Mouse (Mus musculus) neutrophil, adult 5-6 weeks (primary cell): ENCODE results near the gene Lrrc59. TPM values are rescaled to one million over a fixed set of nuclear protein-coding genes. Genes with fewer than 3 reads are reported as not detected.

Experiments used
- ATAC-seq: fragments of 151-379, 151-347 bp; 2 replicates; pipeline ENCODE4 v1.8.0; 2017; ENCODE audit warnings: mild to moderate bottlenecking, moderate TSS enrichment; ENCODE audit not compliant: insufficient number of reproducible peaks, poor library complexity, low FRiP score, severe bottlenecking; ENCODE audit errors: extremely low read depth
- total RNA-seq: library from RNA; stranded (forward); fragments of 200-1000 nt; gene quantifications from 2 replicates; pipeline ENCODE4 v1.2.3, GENCODE M21; 2017

Gene Lrrc59
- total RNA-seq, result 37.4 and 38.2 TPM in 2 replicates

DNA sequence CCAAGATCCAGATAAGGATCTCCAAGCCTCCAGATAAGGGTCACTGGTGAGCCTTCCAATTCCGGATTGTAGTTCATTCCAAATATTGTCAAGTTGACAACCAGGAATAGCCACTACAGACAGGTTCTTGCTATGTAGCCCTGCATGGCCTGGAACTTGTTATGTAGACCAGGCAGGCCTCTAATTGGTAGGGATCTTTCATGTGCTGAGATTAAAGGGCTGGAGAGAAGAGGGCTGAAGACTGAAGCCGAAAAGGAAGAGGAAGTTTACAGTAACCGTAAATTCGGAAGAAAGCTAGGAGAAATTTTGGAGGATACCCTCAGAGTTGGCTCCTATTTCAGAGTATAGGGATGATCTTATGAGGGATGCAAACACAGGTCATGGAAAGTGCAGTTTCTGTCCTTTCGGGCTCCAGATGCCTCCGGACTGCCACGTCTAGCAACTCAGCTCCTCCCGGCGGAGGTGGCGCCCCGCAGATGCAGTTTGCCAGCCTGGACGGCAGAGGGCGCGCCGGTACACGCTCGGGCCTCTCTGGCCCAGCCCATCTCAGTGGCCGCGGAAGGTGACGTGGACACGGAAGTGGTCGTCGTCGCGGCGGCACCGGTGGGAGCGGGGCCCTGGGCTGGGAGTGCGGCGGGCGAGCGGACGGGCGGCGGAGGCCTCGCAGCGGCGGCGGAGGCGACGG lies at the start of gene Lrrc59:
Gene Lrrc59, plus strand, starts transcription at position 569 of the 685 bp plus-strand sequence.
- ATAC-seq, result peak; percentile 100

DNA sequence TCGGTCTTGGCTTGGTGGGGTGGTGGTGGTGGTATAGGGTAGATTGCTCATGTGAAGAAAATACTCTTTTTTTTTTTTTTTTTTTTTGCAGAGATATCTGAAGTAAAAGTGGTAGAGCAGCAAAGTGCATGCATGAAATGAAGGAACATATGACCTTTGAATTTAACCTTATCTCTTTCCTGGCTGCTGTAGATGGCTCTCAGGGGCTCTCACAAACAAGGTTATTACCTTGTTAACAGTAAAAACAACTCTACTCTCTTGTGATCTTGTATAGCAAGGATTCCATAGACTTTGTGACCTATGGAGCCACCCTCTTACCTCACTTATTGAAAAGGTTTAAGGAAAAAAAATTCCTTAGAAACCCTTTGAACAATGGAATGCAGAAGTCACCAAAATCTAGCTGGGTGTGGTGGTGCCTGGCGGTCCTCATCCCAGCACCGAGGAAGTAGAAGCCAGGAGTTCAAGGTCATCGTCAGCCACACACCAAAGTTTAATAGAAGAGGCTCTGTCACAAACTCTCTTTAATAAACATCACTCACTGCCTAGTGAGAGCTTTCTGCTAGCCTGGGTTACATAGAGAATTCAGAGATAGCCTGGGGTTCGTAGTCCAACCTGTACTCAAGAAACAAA lies 49.3 kb upstream of the Lrrc59 start:
- ATAC-seq, result no peak

DNA sequence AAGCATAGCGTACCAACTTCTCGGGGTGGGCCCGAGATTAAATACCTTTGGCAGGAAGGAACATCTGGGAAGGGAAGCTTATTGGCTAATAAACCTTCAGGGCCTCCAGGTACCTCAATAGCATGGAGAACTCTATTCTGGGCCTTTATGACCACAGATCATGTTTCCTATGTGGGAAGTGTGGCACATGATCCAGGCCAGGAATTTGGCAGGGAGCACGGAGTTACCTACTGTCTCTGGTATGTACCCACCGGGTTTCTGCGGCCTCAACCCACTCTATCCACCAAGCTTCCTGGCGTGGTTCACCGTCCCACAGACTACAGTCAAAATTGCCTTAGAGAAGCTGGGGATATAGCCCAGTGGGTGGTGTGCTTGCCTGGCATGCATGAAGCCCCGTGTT lies 44.5 kb upstream of the Lrrc59 start:
- ATAC-seq, result no peak

DNA sequence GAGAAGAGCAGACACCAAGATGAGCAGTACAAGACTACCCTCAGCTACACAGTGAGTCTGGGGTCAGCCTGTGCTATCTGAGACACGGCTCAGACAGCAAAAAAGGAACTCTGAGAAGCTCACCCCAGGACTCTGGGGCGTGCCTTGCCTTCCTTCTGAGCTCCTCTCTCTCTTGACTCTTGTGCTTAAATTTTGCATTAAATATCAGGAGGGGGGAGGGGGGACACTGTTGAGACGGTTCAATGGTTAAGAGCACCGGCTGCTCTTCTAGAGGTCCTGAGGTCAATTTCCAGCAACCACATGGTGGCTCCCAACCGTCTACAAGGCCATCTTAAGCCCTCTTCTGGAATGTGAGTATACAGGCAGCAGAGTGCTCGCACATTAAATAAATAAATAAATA lies 42.1 kb upstream of the Lrrc59 start:
- no peak for ATAC-seq

DNA sequence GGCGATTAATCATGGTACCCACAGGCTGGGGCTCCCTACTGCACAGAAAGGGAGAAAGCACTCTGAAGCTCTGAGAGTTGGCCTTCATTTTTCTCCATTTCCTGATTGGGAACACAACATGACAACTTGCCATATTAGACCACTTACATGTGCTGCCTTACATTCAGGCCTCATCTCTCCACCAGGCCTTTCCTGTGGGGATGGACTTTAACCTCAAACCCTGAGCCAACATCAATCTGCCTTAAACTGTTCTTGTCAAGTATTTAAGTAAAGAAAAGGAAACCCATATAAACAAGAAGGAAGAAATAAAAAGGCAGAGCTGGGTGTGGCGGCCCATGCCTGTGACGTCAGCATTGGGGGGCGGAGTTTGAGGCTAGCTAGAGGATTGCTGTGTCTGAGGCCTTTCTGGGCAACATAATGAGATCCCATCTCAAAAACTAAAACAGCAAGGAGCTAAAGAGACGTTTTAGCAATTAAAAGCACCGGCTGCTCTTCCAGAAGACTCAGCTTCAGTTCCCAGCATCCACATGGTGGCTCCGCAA lies 33.2 kb upstream of the Lrrc59 start:
- peak; percentile 48; the same call in 1 of the 2 replicates for ATAC-seq

DNA sequence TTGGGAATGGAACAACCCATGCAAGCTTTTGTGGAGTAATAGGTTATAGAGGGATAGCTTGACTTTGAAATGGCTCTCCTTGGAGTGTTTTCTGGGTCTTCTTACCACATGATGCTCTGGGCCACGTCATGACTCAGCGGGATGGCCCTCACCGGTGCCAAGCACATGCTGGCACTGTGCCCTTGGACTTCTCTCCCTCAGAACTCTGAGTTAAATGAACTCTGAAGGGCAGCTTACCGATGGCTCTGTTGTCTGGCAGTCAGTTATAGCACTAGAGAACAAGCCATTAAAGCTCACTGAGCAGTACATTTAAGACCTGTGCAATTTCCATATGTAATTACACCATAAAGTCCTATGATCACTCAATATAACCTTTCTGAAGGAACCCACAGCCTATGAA lies 32.2 kb upstream of the Lrrc59 start:
- ATAC-seq, result no peak

DNA sequence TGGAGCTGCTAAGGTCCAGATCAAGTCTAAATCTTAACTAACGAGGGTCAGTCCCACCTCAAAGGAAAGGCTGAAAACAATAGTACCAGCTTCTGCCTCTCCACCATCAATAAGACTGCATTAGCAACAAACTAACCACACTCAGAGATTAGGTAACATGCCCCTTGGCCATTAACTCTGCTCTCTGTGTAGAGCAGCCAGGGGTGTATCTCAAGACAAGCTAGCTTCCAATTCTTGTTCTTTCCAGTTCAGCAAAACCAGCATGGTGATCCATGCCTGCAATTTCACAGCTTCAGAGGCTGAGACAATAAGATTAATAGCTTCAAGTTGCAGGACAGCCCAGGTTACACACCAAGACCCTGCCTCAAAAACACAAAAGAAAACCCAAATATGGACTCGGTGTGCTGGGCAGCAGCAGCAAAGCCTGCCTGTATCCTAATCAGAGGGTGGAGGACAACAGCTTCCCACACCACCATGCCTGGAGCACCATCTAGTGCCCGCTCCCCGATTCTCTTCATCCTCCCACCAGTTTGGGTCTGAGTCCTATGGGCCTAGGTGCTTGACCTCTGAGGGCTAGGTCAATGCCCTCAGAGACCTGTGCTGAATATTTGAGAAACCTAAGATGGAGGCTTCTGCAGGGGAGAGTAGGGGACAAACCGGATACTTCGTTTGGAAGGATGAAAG lies 31.0 kb upstream of the Lrrc59 start:
- no peak for ATAC-seq

DNA sequence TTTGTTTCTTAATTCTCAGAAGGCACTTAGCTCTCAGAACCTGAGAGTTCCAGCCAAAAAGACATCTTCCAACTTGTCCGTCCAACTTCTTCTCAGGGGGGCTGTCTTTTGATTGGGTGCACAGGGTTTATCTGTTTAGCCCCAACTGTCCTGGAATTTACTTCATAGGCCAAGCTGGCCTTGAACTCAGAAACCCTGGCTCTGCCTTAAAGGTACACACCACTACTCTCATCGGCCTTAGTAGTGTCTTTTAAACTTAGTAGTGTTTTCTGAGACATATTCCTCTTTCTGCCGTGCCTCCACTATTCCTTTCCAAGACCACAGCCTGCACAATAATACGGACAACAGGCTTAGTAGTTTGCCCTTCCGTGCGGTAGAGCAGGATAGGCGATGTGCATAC lies 29.1 kb upstream of the Lrrc59 start:
- no peak for ATAC-seq

DNA sequence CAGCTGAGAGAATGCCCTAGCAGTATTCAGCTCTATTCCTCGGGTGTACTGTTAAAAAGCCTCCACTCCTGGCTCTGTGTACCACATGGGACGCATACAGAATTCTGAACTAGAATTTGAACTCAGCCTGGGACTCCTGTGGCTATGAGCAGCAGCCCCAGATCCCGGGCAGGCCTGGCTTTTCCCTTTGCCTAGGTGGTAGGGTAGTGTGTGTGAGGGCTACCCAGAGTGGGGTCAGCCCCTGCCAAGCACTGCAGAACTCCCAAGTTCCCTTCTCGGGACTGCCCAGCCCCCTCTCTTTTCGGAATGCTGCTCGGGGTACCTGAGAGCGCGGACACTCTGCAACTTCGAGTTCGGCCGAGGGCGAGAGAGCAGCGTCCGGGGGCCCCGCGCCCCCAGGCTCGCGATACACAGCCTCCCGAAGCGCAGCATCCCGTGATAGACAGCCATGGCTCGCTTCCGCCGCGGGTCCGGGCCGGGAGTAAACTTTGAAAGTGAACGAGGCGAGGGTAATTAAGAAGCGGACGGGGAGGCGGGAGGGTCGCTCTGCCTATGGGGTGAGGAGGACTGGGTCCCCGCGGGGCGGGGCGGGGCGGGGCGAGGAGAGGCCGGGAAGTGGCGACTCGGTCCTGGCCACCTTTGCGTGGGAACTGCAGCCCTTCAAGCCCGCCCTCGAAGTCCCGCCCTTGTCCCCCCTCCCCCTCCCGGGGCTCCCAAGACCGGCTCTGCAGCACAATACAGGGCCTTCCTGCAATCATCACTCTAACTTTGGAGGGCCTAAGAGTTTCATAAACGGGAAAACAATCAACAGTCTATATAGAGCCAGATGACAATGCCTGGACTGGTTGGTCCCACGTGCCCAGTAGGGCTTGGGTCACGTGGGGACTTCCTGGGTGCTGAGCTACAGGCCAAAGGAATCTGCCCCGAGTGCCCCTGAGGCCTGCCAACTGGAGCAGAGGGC lies 28.0 kb upstream of the Lrrc59 start, which contains the start of gene Acsf2:
Gene Acsf2, minus strand, starts transcription at position 551 of the 961 bp plus-strand sequence.
- peak; percentile 62 for ATAC-seq

DNA sequence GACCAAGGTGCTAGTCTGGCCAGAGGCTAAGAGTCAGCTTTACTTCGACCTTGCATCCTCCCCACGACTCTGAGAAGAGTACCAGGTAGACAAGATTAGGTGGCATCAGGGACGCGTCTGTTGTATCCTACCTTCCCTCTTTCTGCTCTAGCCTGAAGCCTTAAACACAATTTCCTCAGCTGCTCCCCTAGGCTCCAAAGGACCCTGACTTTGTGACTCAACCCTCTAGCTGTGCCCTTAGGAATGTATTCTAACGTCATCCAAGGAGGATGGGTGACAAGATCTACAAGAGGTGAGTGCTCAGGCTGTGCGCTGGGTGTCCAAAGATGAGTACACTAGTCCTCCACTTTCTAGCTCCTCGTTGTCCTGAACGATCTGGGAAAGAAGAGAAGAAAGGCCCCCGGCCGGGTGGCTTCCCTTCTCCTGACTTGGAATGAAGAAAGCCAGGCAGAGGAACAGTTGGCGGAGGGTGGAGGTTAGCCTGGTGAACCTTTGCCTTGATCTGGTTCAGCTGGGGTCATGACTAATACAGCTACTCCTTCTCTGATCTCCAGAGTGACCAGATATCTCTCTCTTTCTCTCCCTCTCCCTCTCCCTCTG lies 27.1 kb upstream of the Lrrc59 start:
- ATAC-seq, result no peak

DNA sequence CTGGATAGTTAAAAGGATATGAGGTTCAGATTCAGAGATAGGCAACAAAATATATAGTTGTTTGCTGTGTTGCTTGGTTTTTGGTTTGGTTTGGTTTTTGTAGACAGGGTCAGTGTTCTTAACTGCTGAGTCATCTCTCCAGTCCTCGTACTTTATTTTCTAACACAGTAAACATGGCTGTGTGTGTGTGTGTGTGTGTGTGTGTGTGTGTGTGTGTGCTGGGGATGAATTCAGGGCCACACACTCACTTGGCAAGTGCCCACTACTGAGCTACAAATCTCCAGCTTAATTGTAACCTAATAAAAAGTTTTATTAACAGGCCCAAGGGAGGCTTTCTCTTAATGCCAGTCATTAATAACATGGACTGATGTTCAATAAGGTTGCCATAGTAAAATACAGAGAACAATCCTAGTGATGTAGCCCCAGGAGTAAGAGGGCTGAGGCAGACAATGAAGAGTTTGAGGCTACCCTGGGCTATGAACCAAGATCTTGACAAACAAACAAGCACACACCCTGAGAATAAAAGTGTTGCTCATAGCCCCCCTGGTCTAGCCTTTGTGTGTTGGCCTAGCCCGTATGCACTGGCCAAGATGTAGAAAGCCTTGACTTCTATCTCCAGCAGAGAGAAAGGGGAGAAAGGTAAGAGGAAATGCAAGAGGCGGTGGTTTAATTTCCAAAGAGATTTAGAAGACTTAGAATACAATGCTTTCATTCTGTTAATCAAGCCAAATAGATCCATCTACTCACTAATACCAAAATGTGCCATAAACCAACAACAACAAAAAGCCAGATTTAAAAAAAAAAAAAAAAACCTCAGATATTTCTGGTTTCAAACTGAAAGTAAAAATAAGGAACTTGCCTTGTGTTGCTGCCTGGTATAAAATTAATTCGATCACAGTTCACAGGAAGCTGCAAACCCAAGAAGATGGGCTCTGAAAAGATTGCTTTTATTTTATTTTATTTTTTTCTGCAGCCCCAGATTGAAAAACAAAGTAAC lies 18.5 kb upstream of the Lrrc59 start:
- ATAC-seq, result peak; percentile 41; the same call in 1 of the 2 replicates

DNA sequence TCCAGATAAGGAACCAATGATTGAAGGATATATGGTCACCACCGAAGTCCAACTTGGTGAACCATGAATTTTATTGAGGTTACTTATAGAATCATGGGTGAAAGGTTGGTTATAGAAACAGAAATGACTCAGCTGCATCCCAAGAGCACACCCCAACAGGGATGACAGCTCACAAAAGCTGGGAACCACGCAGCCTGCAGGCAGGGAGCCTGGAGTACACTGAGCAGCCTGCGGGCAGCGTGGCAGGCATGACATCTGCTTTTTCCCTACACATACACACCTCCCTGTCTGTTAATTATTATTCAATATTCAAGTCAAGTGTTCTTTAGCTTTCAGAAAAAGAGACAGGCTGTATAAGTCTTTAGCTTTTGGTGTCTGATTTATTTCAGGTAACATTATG lies 15.0 kb upstream of the Lrrc59 start:
- no peak for ATAC-seq

DNA sequence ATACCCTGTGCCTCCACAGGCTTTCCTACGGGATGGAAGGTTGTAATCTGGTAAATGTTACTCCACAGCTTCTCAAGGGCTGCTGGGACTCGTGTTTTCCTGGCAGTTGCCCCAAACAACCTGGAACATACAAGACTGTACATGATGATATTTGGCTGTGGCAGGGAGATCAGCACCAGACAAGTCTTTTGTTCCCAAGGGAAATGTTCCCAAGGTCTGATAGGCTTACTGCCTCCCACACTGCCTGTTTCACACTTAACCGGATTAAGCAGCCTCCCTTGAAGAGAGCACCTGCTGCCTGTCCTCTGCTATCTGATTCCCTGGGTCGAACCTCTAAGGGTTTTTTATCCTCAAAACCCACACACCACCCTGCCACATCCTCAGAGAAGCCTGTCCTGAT lies 14.1 kb upstream of the Lrrc59 start:
- ATAC-seq, result no peak

DNA sequence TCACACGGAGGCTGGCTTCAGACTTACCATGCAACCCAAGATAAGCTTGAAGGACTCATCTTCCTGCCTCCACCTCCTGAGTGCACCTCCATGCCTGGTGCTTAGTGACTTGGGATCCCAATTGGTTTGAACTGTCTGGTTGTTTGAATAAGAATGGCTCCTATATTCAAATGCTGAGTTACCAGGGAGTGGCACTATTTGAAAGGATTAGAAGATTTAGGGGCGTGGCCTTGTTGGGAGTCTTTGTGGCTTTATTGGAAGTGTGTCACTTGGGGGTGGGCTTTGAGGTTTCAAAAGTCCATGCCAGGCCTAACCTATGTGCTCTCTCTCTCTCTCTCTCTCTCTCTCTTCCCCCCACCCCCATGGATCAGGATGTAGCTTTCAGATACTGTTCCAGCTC lies 11.9 kb upstream of the Lrrc59 start:
- no peak for ATAC-seq

DNA sequence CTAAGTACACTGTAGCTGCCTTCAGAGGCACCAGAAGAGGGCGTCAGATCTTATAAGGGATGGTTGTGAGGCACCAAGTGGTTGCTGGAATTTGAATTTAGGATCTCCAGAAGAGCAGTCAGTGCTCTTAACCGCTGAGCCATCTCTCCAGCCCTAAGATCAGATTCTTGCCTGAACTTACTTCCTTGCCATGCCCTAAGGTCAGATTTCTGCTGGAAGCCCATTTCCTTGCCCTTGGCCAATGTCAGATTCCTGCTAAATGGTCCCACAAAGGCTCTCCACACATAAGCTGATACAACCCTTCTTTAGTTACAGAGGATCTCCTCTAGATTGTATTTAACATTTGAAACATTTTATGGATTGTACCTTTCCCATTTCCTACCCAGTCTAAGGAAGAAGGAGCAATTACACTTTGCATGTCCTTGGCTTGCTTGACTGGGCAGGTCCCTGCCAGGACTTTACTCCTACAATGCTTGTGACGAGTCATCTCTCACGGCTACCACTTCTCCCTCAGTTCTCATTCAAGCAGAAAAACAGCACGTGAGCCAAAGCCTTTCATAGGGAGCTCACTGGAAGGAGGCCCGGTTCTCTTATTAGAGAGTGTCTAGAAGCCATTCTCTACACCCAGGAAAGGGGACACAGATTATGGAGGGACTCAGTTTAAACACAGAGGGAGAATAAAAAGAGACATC lies 8.7 kb upstream of the Lrrc59 start:
- ATAC-seq, result no peak

DNA sequence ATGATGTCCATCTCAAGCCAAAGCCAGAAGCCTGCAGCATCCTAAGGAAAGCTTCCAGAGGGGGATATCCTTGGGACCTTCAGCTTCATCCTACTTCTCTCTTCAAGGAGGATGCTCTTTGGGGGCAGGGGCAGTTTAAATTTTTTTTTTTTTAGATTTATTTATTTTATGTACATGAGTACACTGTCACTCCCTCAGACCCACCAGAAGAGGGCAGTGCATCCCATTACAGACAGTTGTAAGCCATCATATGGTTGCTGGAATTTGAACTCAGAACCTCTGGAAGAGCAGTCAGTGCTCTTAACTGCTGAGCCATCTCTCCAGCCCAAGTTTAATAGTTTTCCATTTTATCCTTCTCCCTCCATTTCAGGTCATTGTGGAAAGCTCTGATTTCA lies 8.1 kb upstream of the Lrrc59 start:
- no peak for ATAC-seq

DNA sequence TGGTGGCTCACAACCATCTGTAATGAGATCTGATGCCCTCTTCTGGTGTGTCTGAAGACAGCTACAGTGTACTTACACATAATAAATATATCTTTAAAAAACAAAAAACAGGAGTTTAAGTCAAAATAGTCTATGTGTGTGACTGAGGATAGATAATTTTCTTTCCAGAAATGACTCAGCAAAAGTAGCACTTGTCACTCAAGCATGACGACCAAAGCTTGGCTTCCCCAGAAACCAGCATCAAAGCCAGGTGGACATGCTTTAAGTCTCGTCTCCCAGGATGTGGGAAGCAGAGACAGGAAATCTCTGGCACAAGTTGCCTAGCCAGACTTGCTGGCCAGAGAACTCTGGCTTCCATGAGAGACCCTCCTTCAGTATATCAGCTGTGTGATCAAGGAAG lies 7.4 kb upstream of the Lrrc59 start:
- ATAC-seq, result no peak
